Mouse (Mus musculus) heart, postnatal 0 days (tissue): Measurements from ENCODE around the gene Gm6871.

ENCODE experiments used
- CTCF ChIP-seq: IDR thresholded peaks from 2 replicates; pipeline ENCODE4 v1.5.1; 2016; ENCODE audit warnings: antibody characterized with exemption, control low read depth, low read depth
- EP300 ChIP-seq: IDR thresholded peaks from 2 replicates; pipeline ENCODE4 v1.6.1; 2016; ENCODE audit warnings: antibody characterized with exemption, low read depth

DNA sequence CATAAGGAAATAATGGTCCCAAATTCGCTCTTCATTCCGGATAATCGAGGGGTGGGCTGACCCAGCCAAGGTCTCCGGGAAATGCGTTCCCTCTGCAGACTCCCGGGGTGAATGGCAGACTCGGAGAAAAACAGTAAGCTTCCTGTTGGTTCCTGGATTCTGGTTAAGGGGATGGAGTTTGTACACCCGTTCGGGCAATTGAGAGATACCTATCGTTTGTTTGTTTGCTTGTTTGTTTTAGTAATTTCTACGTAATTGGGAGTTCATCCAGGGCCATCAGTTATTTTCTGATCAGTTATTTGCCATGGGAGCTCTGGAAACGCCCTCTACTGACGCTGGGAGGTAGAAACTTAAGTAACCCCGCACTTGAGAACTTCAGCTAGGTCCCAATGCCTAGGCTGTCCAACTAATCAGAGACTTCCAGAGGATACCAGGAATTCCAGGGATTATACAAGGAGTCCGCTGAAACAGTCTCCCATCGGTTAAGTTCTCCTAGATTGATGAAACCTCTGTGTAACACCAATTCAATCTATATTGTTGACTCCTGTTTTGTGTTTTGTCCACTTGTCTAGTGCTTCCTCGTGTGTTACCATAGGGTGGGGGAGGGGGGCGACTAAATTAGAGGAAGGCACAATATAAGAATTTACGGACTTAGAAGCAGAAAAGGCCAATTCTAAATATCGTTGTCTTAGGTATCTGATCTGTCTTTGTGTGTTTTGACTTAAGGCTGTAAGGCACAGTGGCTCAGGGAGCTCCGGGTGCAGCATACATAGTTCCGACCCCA, 73.1 kb downstream of the Gm6871 start:
- TF ChIP-seq CTCF: peak; percentile 24; the same call in 1 of the 2 replicates
- TF ChIP-seq EP300: no peak
